Mouse (Mus musculus) urinary bladder, postnatal 14 days (tissue): ENCODE results near the gene Lzts2.

Experiments
- DNase-seq: peaks from one replicate; pipeline ENCODE4 v3.0.0; 2021; ENCODE audit warnings: low spot score

Lzts2 gene

GRCm38 (mm10) chr19:45003740-45004516 is 10.3 kb upstream of the Lzts2 start:
- no peak for DNase-seq

GRCm38 (mm10) chr19:45005444-45005843 is 8.8 kb upstream of the Lzts2 start, which contains the start of gene Twnk:
TSS of gene Twnk (plus strand) at chr19:45005663.
- DNase-seq, result peak; percentile 72

DNA sequence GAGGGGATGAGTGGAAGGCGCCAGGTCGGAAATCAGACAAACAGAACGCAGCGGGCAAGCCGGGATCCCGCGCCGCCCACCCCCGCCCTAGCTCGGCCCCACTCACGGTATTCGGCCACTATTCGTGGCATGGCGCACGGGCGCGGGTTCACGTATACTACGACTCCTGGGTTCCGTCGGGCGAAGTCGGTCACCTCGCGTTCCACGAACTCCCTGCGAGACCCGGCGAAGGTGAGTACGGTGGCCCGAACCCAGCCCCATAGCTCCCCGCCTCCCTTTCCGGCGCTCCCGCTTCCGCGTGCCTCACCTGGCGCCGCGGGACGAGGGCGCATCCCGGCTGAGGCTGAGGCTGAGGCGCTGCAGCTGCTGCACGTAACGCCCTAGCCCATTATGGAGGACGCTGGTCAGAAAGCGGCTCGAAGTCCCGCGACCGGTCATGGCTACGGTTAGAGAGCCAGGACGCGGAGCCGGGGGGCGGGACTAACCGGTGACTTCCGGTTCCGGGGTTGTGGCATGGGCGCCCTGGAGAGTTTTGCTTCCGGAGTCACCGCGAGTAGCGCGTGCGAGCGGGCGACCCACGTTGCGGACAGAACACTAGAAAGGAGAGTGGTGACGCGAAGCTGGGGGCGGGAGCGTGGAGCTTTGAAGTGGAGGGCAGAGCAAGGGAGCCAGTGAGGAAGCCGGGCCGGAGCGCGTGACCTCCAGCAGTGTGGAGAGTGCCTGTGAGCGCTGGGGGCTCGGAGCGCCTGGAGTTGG is 8.1 kb upstream of the Lzts2 start, which contains the start of gene Mrpl43:
Gene Mrpl43, minus strand, starts transcription at position 486 of the 756 bp plus-strand sequence.
- peak; percentile 96 for DNase-seq

GRCm38 (mm10) chr19:45007021-45007420 is 7.2 kb upstream of the Lzts2 start:
- DNase-seq, result no peak

DNA sequence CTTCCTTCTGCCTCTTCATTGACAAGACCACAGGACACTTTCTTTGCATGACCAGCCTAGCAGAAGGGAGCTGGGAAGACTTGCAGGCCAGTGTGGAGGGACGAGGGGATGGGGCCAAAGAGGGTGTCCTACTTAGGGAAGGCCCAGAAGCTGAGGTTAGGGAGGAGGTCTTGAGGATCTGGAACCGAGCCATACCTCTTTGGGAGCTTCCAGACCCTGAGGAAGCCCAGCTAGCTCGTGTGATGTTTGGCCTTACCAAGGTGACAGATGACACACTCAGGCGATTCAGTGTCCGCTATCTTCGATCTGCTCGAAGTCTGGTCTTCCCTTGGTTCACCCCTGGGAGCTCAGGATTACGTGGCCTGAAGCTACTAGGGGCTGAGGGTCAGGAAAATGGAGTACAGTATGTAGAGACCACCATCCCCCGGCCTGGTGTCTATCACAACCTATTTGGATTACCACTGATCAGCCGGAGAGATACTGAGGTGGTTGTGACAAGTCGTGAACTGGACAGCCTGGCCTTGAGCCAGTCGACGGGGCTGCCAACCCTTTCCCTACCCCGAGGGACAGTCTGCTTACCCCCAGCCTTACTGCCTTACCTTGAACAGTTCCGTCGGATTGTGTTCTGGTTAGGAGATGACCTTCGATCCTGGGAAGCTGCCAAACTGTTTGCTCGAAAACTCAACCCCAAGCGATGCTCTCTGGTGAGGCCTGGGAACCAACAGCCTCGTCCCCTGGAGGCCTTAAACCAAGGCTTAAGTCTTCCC is 6.6 kb upstream of the Lzts2 start:
- DNase-seq, result no peak

GRCm38 (mm10) chr19:45010646-45011045 is 3.6 kb upstream of the Lzts2 start:
- no peak for DNase-seq

DNA sequence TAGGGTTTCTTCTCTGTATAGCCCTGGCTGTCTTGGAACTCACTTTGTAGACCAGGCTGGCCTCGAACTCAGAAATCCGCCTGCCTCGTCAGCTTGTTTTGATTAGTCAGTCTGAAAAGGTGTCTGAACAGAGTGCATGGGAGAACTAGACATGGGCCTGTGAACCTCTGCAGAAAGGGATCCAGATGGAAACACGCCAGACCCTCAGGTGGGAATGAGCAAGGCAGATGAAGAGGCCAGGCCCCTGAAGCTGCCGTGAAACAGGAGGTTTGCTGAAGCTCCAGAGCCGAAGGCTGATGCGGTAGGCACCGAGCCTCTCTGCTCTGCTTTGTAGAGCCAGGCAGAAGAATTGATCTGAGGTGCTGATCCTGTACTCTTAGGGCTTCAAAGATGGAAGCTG is 2.0 kb upstream of the Lzts2 start:
- DNase-seq, result no peak

GRCm38 (mm10) chr19:45012636-45013035 is 1.6 kb upstream of the Lzts2 start:
- no peak for DNase-seq

- no peak for DNase-seq
These were observed 511 bp upstream of the Lzts2 start for GRCm38 (mm10) chr19:45013581-45014225.

DNA sequence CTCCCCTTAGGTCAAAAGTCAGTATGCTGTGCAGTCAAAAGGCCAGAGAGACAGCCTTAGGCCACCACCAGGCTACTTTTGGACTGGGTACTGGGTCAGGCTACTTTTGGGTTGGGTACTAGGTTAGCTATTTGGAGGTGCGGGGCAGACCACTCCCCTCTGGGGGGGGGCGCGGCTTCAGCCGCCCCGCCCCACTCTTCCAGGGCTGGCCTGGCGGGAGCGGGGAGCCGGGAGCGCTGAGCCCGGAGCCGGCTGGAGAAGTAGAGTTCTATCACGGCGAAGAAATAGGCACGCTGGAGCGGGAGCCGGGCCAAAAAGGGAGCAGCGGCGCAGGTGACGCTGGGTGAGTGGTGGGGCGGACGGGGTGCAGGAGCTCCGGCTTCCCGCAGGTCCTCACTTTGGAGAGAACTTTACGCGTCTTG is 778 bp downstream of the Lzts2 start:
- DNase-seq, result peak; percentile 70

DNA sequence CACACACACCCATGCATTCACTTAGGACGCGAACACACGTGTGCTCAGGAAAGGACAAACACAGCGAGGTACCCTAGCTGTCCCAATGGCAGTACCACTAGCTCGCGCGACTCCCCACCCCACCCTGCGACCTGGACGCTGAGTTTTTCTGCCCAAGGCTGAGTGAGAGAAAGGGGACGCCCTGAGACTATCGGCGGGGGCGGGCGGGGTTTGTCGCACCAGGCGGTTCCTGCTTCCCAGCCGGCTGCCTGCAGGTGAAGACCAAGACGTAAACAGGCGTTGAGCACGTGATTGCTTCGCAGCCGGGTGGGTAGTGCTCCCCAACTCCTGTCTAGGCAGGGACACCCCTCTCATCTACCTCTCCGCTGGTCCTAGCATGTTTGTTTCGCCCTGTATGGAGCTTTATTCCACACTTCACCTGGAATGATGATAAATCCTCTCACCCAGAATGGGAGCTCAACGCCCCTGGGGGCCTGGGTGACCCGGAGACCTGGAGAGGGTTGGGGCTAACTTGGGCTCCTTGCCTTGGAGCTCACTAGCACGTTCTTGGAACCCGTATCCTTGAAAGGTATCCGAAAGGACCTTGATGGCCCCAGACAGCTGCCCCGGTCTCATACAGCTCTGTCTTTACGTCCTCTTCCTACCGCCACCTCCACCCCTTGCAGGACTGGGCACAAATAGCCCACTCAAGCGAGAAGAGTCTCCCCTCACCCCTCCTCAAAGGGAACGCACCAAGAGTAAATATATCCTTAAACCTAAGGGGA is 1.5 kb downstream of the Lzts2 start:
- DNase-seq, result peak; percentile 74

DNA sequence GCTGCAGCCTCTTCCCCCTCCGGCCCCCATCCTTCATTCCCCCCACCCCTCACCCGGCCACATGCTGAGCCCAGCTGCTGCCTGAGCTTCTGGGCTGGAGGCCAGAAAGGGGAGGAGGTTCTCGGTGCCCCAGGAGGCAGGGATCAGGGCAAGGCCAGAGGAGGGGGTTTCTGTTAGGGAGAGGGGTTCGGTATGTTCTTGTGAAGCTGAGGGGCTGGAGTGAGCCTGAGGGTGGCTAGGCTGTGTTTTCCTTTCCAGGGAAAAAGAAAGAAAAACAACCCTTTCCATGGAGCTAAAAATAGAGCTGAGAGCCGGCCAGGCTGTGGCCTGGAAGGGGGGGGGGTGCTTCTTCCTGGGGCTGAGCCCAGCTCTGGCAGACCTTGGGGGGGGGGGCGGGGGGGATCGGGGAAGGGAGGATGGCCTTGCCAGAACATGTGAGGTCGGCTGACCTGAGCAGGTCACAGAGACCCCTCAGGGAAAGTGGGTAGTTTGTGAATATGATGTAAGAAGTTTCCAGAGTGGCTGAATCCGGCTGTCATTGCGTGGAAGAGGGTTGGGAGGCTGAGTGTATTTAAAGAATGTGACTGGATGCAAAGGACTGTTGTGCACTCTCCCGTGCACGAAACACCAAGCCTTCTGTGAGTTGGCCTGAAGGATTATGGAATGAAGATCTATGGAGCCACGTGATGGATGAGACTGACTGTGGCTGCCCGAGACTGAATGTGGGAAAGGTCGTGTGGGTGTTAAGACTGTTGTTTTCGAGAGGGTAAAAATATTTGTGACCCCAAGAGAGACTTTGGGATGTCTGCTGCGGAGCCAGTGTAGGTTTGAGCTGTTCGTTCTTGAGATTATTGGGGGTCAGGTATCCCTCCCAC is 2.4 kb downstream of the Lzts2 start:
- peak; percentile 76 for DNase-seq

- DNase-seq, result peak; percentile 86
These were observed 3.1 kb downstream of the Lzts2 start for GRCm38 (mm10) chr19:45017216-45017771.

DNA sequence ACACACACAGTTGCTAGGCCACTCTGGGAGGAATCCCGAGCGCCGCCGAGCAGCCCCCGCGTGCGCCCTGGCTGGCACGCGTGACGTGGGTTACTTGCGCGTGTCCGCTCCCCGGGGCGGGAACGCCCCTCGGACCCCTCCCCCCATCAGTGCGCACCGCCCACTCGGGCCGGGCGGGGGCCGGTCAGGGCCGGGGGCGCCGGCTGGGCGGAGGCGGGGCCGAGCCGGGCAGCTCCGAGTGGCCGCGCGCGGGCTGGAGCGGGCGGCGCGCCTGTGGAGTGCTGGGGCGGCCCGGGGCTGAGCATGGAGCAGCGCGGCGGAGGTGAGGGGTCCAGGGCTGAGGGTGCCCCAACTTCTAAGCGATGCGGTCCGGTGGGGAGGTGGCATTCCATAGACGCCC is 3.7 kb downstream of the Lzts2 start:
- peak; percentile 89 for DNase-seq

DNA sequence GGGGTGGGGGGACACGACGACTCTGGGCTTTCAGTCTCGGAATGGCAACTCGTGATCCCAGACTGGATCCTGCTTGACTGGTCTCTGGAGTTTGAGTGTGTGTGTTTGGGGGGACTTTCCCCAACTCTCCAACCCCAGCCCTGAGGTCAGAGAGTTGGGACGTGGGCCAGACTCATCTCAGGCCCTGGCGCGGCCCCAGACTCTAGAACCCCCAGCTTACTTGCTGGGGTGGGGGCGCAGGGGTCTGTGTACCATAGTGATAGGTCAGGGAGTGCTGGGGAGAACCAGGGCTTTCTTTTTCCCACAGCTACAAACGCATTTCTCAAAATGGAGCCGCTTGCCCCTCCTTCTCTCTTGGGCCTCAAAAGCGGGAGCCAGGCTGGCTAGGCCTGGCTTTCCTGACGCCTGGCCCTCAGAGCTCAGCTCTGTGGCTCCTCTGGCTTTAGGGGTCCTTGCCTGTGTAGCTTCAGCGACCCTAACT is 4.2 kb downstream of the Lzts2 start:
- no peak for DNase-seq

- peak; percentile 69 for DNase-seq
These were observed 6.1 kb downstream of the Lzts2 start for GRCm38 (mm10) chr19:45020348-45020747.

DNA sequence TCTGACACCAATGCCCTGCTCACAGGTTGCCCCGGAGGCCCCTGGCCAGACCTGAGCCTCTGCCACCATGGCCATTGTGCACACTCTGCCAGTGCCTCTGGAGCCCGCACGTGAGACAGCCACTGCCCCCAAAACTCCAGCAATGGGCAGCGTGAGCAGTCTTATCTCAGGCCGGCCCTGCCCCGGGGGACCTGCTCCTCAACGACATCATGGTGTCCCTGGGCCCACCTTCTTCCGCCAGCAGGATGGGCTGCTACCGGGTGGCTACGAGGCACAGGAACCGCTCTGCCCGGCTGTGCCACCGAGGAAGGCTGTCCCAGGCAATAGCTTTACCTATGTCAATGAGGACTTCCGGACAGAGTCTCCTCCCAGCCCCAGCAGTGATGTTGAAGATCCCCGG is 7.1 kb downstream of the Lzts2 start:
- DNase-seq, result no peak

- no peak for DNase-seq
These were observed 9.8 kb downstream of the Lzts2 start for GRCm38 (mm10) chr19:45023993-45024392.

- no peak for DNase-seq
These were observed 10.6 kb downstream of the Lzts2 start for GRCm38 (mm10) chr19:45024775-45025174.
